Mouse (Mus musculus): ENCODE data around the gene Olfr1459.

DNA sequence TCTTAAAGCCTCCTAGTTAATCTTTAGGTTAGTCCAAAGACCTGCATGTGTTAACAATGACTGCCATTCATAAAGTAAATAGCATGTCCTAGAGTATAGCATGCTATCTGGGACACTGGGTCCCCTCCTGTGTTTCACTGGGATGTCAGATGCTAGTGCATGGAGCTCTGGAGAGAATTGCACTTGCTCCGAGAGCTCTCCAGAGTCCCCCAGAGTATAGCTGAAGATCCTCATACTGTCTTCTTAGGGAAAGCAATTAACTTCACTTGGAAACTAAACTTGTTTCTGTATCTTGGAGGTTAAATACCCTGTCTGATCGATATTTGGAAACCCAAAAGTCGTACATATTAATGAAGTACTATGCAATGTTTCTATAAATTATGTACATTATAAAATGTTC is 42.7 kb downstream of the Olfr1459 start, which contains the start of gene Olfr1458:
- TF ChIP-seq CTCF (IDR thresholded peaks at IDR 0.05; ENCODE audit: extremely low read depth, insufficient read length, insufficient replicate concordance, low read depth, low read length) = no peak
- TF ChIP-seq POLR2A (IDR thresholded peaks at IDR 0.05; ENCODE audit: low read depth, low read length) = no peak
